Mouse (Mus musculus) stomach, embryonic 15.5 days (tissue): ENCODE measurements around the gene Dpp6. TPM values are rescaled to one million over a fixed set of nuclear protein-coding genes. Genes with fewer than 3 reads are reported as not detected.

ENCODE experiments used
- ATAC-seq: fragments of 200-750 bp; cut with Nextera tagmentation; 2 replicates; pipeline ENCODE4 v1.8.0; 2017; ENCODE audit warnings: low read depth, moderate number of reproducible peaks, moderate TSS enrichment; ENCODE audit not compliant: insufficient read depth, low FRiP score
- H3K27ac ChIP-seq: fragments of 300-500 bp; sonication (generic); 2 replicates; pipeline ENCODE4 v1.5.1; 2015; ENCODE audit warnings: mild to moderate bottlenecking, inconsistent platforms
- H3K27me3 ChIP-seq: fragments of 300-500 bp; sonication (generic); replicated peaks from 2 replicates; pipeline ENCODE4 v1.6.1; 2015; ENCODE audit warnings: inconsistent platforms
- H3K36me3 ChIP-seq: fragments of 300-500 bp; sonication (generic); 2 replicates; pipeline ENCODE4 v1.6.1; 2015; ENCODE audit warnings: inconsistent platforms
- H3K4me1 ChIP-seq: fragments of 300-500 bp; sonication (generic); 2 replicates; pipeline ENCODE4 v1.6.1; 2015; ENCODE audit warnings: inconsistent platforms
- H3K4me2 ChIP-seq: fragments of 300-500 bp; sonication (generic); 2 replicates; pipeline ENCODE4 v1.6.1; 2015; ENCODE audit warnings: mild to moderate bottlenecking, inconsistent platforms
- H3K4me3 ChIP-seq: fragments of 300-500 bp; sonication (generic); replicated peaks from 2 replicates; pipeline ENCODE4 v1.5.1; 2015; ENCODE audit warnings: inconsistent platforms
- H3K9ac ChIP-seq: fragments of 300-500 bp; sonication (generic); 2 replicates; pipeline ENCODE4 v1.6.1; 2015; ENCODE audit warnings: inconsistent platforms
- H3K9me3 ChIP-seq: fragments of 300-500 bp; sonication (generic); 2 replicates; pipeline ENCODE4 v1.6.1; 2016; ENCODE audit warnings: inconsistent platforms
- WGBS: fragments of 180-500 bp; shearing (Covaris S2); methylation state at CpG from one replicate; pipeline ENCODE4 v1.1.7; 2015; 5-methylcytosine and 5-hydroxymethylcytosine counted together
- polyA plus RNA-seq: library from polyadenylated mRNA; unstranded; fragments of >200 nt; fragmentation: Nextera tagmentation; extraction: Ambion mirVana; gene quantifications from 2 replicates; pipeline ENCODE4 v1.2.1, GENCODE M21; 2015

The Dpp6 gene
- polyA plus RNA-seq, 1 experiment from 2014 or later = 2.4 TPM

- WGBS = 52% methylated on average over 1 of the region's 1 CpGs
- Histone ChIP-seq H3K4me3 (no peak overlapping the region), H3K27me3 (no peaks in the 10 kb centered on the region), H3K4me1 (no peaks in the 10 kb centered on the region), H3K36me3 (no peaks in the 10 kb centered on the region), H3K9me3 (no peaks in the 10 kb centered on the region), H3K27ac (no peak overlapping the region), H3K4me2 (no peak overlapping the region), H3K9ac (no peak overlapping the region)
- no peak for ATAC-seq
Observed at GRCm38 (mm10) chr5:27077821-27078220, 260.8 kb downstream of the Dpp6 start.

DNA sequence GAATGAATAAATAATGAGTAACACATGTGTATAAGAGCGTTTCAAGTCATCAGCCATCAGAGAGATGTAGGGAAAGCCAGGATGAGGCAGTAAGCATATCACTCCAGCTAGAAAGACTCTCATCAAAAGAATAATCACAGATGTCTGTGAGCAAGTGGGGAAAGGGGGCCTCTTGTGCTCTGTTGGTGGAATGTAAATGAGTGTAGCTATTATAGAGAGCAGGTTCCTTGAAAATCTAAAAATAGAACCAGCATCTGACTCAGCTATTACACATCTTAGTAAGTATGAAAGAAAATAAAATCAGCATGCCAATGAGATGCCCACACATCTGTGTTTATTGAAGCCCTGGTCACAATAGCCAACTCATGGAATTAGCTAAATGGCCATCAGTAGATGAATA is 264.3 kb downstream of the Dpp6 start:
- no peak overlapping the region for H3K4me3 ChIP-seq
- no peaks in the 10 kb centered on the region for H3K4me1 ChIP-seq
- no peaks in the 10 kb centered on the region for H3K36me3 ChIP-seq
- H3K27ac ChIP-seq = no peak overlapping the region
- no peak overlapping the region for H3K4me2 ChIP-seq
- no peak overlapping the region for H3K9ac ChIP-seq
- ATAC-seq = no peak
- 72% methylated on average over 1 of the region's 1 CpGs for WGBS
- H3K27me3 ChIP-seq = no peaks in the 10 kb centered on the region
- no peaks in the 10 kb centered on the region for H3K9me3 ChIP-seq

DNA sequence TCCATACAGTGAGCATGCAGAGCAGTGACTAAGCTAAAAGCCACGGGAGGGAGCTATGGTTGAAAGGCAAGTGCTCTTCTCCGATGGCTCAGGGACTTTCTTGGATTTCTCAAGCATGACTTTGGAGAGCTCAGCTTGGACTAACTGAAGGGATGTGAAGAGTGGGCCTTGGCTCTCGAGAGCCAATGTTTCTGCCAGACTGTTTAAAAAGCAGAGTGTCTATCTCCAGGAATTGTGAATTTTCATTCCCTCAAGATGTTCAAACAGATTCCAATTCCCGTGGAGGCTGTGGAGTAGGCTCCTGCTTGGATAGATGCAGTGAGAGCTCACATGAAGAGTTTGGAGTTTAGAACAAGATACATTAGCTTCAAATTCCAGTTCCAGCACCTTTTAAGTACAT is 266.8 kb downstream of the Dpp6 start:
- Histone ChIP-seq H3K36me3 (no peaks in the 10 kb centered on the region), H3K4me1 (no peaks in the 10 kb centered on the region), H3K4me2 (no peak overlapping the region), H3K27me3 (no peaks in the 10 kb centered on the region), H3K9ac (no peak overlapping the region), H3K27ac (no peak overlapping the region), H3K4me3 (no peak overlapping the region), H3K9me3 (no peaks in the 10 kb centered on the region)
- ATAC-seq = no peak
- WGBS = 74% methylated on average over 4 of the region's 4 CpGs

GRCm38 (mm10) chr5:27108221-27108620 is 291.2 kb downstream of the Dpp6 start:
- Histone ChIP-seq H3K27ac (no peak overlapping the region), H3K4me2 (no peak overlapping the region), H3K27me3 (no peaks in the 10 kb centered on the region), H3K9ac (no peak overlapping the region), H3K9me3 (no peaks in the 10 kb centered on the region), H3K4me1 (no peaks in the 10 kb centered on the region), H3K36me3 (no peaks in the 10 kb centered on the region), H3K4me3 (no peak overlapping the region)
- 87% methylated on average over 1 of the region's 1 CpGs for WGBS
- no peak for ATAC-seq

- no peaks in the 10 kb centered on the region for H3K9me3 ChIP-seq
- no peaks in the 10 kb centered on the region for H3K27me3 ChIP-seq
- H3K36me3 ChIP-seq = no peaks in the 10 kb centered on the region
- WGBS = 40% methylated on average over 2 of the region's 2 CpGs
- H3K4me1 ChIP-seq = no peaks in the 10 kb centered on the region
- no peak for ATAC-seq
- no peak overlapping the region for H3K9ac ChIP-seq
- no peak overlapping the region for H3K4me2 ChIP-seq
- no peak overlapping the region for H3K27ac ChIP-seq
- no peak overlapping the region for H3K4me3 ChIP-seq
Observed at GRCm38 (mm10) chr5:27122479-27122878, 305.5 kb downstream of the Dpp6 start.

- no peaks in the 10 kb centered on the region for H3K9me3 ChIP-seq
Observed at GRCm38 (mm10) chr5:27122944-27123343, 305.9 kb downstream of the Dpp6 start.

DNA sequence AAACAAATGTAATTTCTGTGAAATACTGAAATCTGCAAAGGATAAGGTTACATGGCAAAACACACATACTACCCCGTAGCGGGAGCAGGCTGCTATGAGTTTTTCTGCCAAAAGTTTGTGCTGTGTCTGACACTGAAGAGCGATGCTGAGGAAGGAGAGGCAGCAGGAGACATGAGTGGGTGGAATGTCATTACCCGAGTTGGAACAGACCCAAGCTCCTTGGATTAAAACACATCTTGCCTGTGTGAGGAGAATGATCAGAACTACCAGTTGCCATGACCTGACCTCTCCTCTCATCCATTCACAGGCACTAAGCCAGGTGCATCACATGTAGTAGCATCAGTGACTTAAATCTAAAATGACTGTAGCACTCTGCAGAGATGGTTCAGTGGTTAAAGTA is 309.0 kb downstream of the Dpp6 start:
- Histone ChIP-seq H3K9me3 (no peaks in the 10 kb centered on the region), H3K4me2 (no peak overlapping the region), H3K36me3 (no peaks in the 10 kb centered on the region), H3K27me3 (no peaks in the 10 kb centered on the region), H3K9ac (no peak overlapping the region), H3K27ac (no peak overlapping the region), H3K4me3 (no peak overlapping the region), H3K4me1 (no peaks in the 10 kb centered on the region)
- WGBS = 75% methylated on average over 4 of the region's 4 CpGs
- ATAC-seq = no peak

More at GRCm38 (mm10) chr5:27122944-27123343, 305.9 kb downstream of the Dpp6 start:
- no peak overlapping the region for H3K27ac ChIP-seq
- H3K4me3 ChIP-seq = no peak overlapping the region
- H3K4me2 ChIP-seq = no peak overlapping the region
- WGBS = 83% methylated on average over 2 of the region's 2 CpGs
- H3K27me3 ChIP-seq = no peaks in the 10 kb centered on the region
- no peak overlapping the region for H3K9ac ChIP-seq
- H3K36me3 ChIP-seq = no peaks in the 10 kb centered on the region
- H3K4me1 ChIP-seq = no peaks in the 10 kb centered on the region
- no peak for ATAC-seq

DNA sequence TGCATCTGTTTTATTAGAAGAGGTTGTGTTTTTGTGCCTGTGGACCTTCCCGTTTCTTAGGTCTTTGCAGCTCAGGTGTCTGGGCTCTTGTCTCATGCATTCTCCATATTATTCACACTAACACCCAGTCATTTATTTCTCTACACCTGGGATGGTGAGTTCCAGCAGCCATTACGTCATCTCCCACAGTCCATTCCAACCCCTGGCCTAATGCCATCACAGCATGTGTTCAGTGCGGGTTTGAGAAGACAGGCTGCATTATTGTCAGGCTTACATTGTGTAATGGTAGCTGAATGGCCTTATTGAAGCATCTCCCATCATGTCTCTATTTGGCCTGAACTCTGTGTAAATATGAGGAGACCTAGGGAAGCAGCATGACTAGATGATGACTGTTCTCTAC is 316.2 kb downstream of the Dpp6 start:
- no peak overlapping the region for H3K4me3 ChIP-seq
- ATAC-seq = no peak
- H3K9ac ChIP-seq = no peak overlapping the region
- no peak overlapping the region for H3K4me2 ChIP-seq
- H3K27me3 ChIP-seq = no peaks in the 10 kb centered on the region
- H3K9me3 ChIP-seq = no peaks in the 10 kb centered on the region
- no peaks in the 10 kb centered on the region for H3K4me1 ChIP-seq
- H3K36me3 ChIP-seq = no peaks in the 10 kb centered on the region
- WGBS = 65% methylated on average over 3 of the region's 3 CpGs
- no peak overlapping the region for H3K27ac ChIP-seq

DNA sequence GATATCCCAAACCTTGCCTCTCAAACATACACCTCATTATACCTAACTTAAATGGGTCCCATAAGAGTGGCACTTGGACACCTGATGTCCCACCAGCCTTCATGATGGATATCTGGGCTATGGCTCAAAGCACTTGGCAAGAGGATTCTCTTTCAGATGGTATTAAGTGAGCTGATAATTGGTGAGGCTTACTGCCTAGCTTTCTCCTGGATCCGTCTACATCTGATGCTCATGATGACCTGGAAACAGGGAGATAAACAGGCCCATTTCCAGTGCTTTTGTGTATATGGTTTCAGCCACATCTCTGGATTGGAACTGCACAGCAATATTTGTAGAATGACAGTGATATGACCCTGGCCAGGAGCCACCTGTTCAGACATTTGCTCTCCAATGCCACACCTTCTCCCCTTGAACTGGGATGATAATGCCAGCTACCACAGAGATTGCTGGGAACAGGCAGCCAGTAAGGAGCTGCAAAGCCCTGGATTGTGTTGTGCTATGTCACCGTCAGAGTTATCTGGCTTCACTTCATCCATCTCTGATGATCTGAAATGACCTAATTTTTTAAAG is 317.5 kb downstream of the Dpp6 start:
- Histone ChIP-seq H3K27ac (no peak overlapping the region), H3K9ac (no peak overlapping the region)
- ATAC-seq = no peak

GRCm38 (mm10) chr5:27147397-27147945 is 330.5 kb downstream of the Dpp6 start:
- H3K36me3 ChIP-seq = no peaks in the 10 kb centered on the region

More for the DNA sequence above, 317.5 kb downstream of the Dpp6 start:
- Histone ChIP-seq H3K4me1 (no peaks in the 10 kb centered on the region), H3K4me2 (no peak overlapping the region), H3K36me3 (no peaks in the 10 kb centered on the region), H3K27me3 (no peaks in the 10 kb centered on the region), H3K9me3 (no peaks in the 10 kb centered on the region), H3K4me3 (no peak overlapping the region)
- 61% methylated on average over 2 of the region's 2 CpGs for WGBS

DNA sequence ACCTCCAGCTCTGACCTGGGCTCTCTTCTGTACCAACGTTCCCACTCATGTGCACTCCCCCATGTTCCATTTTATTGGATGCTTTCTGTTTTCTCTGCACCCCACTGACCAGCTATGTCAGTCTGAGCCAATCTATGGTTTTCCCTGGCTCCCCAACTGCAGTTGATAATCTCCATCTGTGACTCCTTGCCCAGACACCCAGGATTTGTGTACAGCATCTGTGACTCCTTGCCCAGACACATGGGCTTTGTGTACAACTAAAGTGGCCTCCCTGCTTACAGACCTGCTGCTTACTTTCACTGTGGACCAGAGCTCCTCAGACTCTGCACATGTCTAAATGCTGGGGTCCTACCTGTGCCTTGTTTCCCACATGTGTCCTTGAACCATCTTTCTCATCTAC is 334.0 kb downstream of the Dpp6 start:
- H3K9ac ChIP-seq = no peak overlapping the region
- H3K9me3 ChIP-seq = no peaks in the 10 kb centered on the region
- no peaks in the 10 kb centered on the region for H3K4me1 ChIP-seq
- H3K36me3 ChIP-seq = no peaks in the 10 kb centered on the region
- no peak overlapping the region for H3K27ac ChIP-seq
- H3K4me2 ChIP-seq = no peak overlapping the region
- ATAC-seq = no peak
- H3K27me3 ChIP-seq = no peaks in the 10 kb centered on the region
- no peak overlapping the region for H3K4me3 ChIP-seq
- 77% methylated on average over 1 of the region's 1 CpGs for WGBS

More at GRCm38 (mm10) chr5:27147397-27147945, 330.5 kb downstream of the Dpp6 start:
- no peaks in the 10 kb centered on the region for H3K4me1 ChIP-seq
- no peaks in the 10 kb centered on the region for H3K9me3 ChIP-seq
- H3K9ac ChIP-seq = no peak overlapping the region
- H3K27ac ChIP-seq = no peak overlapping the region
- no peak overlapping the region for H3K4me2 ChIP-seq
- H3K4me3 ChIP-seq = no peak overlapping the region
- no peaks in the 10 kb centered on the region for H3K27me3 ChIP-seq
- 74% methylated on average over 6 of the region's 6 CpGs for WGBS
- ATAC-seq = no peak

GRCm38 (mm10) chr5:27155671-27156070 is 338.7 kb downstream of the Dpp6 start:
- no peak overlapping the region for H3K4me3 ChIP-seq
- ATAC-seq = no peak

GRCm38 (mm10) chr5:27156366-27156765 is 339.4 kb downstream of the Dpp6 start:
- H3K4me1 ChIP-seq = no peaks in the 10 kb centered on the region
- no peaks in the 10 kb centered on the region for H3K27me3 ChIP-seq
- H3K27ac ChIP-seq = no peak overlapping the region
- no peak overlapping the region for H3K4me3 ChIP-seq
- WGBS = 66% methylated on average over 2 of the region's 2 CpGs
- H3K4me2 ChIP-seq = no peak overlapping the region
- H3K9me3 ChIP-seq = no peaks in the 10 kb centered on the region
- no peak overlapping the region for H3K9ac ChIP-seq
- no peak for ATAC-seq
- no peaks in the 10 kb centered on the region for H3K36me3 ChIP-seq

More at GRCm38 (mm10) chr5:27155671-27156070, 338.7 kb downstream of the Dpp6 start:
- WGBS = 69% methylated on average over 3 of the region's 3 CpGs
- no peak overlapping the region for H3K9ac ChIP-seq
- no peaks in the 10 kb centered on the region for H3K27me3 ChIP-seq
- H3K27ac ChIP-seq = no peak overlapping the region
- H3K9me3 ChIP-seq = no peaks in the 10 kb centered on the region
- no peaks in the 10 kb centered on the region for H3K36me3 ChIP-seq
- H3K4me2 ChIP-seq = no peak overlapping the region
- H3K4me1 ChIP-seq = no peaks in the 10 kb centered on the region
